Mouse (Mus musculus) urinary bladder, postnatal 36 days (tissue): ENCODE results near the gene Coro1a.
A peak's percentile ranks its signal among the peaks of the same experiment; 100 is the strongest.
"Not testable (repeated sequence)": the region's sequence is repeated elsewhere in the genome, so short reads cannot be mapped to it uniquely, and the experiment has no call there.

Source experiments
- DNase-seq, 2 experiments: peaks; one replicate each; pipeline ENCODE4 v3.0.0; 2022; ENCODE audit warnings: low spot score in 2 of 2, mixed read lengths in 1 of 2

Gene Coro1a

DNA sequence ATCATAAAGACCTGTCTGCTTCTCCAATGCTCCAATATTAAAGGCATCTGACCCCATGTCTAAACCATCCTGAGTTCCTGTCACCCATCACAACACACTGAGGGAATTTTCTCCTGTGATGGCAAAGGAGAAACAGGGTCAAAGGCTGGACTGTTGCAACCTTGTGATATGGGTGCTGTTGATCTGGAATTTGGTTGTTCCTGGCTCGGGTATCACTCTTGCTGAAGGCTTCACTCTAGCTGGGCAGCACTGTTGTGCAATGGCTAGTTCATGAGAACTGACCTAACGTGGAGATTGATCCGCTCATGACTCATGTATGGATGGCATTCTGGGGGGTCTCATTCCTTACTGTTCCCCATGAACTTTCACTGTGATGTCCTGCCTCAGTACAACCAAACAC is 18.6 kb downstream of the Coro1a start:
- DNase-seq = no peak

DNA sequence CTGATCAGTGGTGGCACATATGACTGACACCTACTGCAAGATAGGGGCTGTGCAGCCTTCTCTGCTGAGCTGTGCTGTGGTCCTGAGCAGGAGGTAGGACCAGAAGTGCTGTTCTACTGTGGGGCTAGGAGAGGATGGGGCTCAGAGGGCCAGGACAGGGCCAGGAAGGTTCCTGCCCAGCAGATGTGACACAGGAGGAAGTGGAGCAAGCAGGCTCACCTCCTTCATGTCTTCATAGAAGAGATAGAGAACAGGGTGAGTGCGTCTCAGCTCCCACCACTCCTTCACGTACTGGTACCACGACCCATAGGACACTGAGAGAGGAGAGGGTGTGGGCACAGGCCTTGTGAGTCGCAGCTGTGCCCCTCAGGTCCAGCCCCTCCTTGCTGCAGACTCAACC is 19.4 kb downstream of the Coro1a start:
- not testable (repeated sequence) for DNase-seq

DNA sequence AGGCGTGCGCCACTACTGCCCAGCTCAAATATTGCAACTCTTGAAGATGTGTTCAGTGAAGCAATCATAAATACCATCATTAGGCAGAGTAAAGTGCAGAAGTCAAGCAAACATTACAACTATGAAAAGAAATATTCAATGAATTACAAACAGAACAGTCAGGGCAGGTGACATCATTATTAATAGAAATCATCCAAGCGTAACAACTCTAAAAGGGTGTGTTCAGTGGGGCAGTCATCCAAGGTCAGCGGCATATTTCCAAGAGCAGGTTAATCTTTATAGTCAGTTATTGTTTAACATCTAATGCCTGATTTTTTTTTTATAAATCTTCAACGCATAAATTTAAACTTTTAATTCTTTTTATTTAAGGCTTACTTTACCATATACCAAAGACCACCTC is 26.4 kb downstream of the Coro1a start:
- no peak for DNase-seq

DNA sequence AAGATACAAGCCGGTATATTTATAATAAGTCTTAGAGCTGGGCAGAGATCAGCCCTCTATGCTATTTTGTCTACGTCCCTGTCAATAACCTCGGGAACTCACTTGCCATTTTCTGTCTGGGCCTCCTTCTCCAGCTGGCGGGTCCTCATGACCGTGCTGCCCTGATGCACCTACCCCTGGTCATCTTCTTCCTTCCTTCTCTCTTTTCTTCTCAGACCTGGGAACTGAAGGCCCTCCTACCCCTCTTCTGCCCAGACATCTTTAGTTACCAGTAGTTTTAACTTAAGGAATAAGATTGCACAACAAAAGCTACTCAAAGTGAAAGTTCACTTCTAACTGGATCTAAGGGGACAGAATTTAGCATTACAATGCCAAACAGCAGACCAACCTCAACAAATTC is 27.9 kb downstream of the Coro1a start:
- no peak for DNase-seq

DNA sequence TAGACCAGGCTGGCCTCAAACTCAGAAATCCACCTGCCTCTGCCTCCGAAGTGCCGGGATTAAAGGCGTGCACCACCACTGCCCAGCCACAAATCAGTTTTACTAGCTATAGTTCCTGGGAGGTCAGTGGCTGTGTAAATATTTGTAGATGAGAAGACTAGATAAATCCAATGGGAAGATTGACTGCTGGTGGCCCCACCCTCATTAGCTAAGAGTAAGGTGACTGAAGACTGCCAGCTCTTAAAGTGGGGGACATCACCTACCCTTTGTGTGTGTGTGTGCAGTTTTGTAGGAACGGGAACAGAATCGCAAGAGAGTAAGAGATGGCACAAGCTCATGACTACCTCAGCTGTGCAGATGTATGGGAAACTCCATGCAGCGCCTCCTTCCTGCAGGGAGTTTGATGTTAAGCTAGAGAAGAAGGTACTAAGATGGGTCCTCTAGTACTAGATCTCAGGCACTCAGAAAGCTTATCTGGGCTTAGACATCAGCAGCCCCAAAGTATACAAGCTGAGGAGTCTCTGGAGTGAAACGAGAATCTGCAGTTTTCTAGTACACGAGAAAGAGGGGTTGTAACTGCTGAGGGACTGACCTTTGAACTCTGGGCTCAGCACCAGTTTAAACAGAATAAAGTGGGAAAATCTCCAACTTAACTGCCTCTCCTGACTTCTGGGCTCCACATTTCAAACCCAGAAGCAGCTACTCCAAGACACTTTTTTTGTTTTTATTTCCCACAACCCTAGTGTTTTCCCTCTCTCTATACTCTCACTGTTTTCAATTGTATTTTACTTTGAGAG is 28.8 kb downstream of the Coro1a start:
- no peak for DNase-seq

DNA sequence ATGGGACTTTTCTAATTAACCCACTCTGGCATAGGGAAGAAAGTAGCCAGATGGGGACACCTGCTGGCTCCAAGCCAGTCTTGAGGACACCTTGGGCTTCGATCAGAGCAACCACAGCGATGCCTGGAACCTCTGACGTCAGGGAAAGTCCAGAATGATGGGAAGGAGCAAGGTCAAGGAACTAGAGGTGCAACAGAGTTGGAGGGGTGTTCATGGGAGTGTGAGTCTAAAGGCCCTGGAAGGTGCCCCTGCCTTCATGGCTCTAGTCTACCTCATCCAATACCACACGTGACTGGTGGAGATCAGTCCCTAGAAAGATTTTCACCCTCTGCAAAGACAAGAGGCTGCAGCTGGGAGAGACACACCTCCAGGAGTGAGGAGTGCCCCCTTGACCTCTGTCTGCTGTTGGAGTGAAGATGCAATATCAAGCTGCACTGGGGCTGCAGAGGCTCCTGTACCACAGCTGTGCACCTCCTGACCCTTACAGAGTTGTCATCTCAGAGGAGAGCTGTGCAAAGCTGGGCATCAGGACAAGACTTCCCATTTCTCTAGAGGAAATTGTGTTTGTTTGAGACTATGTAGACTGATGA is 30.9 kb downstream of the Coro1a start:
- no peak for DNase-seq

DNA sequence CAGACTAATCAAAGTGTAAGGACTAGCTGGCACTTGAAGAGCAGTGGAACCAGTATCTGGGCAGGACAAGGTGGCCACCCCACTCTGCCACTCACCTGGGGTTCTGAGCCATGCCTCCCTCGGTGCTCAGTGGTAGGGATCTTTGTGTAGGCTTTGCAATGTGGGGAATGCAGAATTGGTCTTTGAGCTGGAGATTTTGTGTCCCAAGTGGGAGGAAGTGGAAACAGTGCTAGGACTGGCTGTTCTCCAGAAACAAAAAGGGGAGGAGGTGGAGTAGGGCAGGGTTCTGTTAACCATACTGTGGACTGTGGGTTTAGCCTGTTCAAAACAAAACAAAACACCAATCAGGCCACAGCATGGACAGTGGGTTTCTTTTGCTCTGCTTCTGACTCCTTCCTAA is 31.4 kb downstream of the Coro1a start, which contains the start of gene Sult1a1:
Gene Sult1a1, minus strand, starts transcription at position 226 of the 400 bp plus-strand sequence.
- peak; percentile 32 to 69 for DNase-seq

DNA sequence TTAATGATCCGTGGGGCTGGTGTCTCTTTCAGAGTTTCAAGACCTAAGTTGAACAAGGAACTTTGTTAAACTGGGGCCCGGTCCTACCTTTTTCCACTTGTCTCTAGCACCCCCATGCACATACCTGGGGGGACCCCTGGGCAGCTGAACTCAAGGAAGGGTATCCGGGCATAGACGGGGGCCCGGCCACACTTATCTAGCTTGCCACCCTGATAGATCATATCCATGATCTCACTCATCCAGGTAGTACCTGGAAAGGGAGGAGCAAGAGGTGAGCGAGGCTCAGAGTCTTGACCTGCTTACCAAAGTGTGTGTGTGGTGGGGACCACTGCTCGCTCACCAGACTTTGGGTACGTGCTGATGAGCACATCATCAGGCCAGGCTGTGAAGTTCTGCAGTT is 32.5 kb downstream of the Coro1a start:
- no peak for DNase-seq

DNA sequence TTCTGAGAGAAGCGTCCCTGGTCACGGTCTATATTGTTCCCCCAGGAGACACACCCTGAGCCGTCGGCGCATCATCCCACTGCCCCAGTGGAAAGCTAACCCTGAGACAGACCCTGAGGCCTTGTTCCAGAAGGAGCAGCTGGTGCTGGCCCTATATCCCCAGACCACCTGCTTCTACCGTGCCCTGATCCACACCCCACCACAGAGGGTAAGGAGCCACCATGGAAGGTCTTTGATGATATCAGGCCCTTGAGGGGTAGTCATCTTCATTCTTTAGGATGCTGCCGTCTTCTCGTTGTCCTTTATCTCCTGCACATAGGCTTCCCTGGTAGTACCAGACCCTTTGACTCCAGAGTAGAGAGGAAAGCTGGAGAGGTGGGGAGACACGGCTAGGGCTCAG is 35.5 kb downstream of the Coro1a start:
- DNase-seq = no peak

DNA sequence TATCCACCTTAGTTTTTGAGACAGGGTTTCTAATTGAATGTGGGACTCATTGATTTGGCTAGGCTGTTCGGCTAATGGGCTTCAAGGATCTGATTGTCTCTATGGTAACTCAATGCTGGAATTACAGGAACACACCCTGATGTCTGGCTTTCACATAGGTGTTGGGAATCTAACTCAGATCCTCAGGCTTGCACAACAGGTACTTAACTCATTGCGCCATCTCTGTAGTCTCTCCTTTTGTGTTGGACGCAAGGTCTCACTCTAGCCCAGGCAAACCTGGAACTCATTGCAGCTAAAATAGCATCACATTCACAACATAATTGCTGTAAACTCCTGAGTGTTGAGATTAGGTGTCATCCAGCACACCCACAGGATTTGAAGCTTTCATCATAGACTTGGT is 37.4 kb downstream of the Coro1a start:
- no peak for DNase-seq

DNA sequence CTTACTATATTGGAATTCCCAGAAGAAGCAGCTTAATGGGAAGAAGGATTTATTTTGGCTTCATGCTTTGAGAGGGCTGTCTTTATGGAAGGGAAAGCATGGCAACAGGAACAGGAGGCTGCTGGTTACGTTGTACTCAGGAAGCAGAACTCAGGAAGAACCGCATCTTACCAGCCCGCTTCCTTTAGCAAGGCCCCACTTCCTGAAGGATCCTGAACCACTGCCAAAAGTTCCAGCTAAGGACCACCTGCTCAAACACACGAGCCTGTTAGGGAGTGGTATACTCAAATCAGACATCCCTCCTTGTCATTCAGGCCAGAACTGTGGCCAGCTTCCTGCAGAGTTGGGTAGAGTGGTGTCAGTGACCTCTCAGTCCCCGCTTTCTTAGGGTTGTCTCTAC is 39.1 kb downstream of the Coro1a start:
- DNase-seq = no peak

DNA sequence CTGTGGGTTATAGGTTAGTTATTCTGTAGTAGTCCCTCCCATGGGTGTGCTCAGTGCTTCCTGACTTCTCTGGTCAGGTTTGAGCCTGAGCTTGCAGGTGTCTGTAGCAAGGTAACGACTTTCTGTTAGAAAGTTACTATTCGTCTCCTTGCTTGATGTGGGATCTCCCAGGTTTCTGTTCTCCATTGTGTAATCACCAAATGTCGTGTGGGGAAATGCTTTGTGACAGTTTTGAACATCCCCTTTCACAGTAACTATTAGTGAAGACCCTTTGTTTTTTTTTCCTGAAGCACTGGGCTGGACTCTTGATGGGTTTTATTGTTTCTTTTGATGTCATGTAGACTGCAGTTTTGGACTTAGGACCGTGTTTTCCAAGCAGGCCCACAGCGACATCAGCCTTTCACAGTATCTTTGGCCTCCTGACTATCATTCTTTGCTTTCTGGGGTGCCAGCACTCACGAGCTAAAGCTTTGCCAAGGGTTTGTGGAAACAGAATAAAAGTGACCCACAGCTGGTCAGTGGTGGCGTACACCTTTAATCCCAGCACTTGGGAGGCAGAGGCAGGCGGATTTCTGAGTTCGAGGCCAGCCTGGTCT is 40.0 kb downstream of the Coro1a start:
- no peak for DNase-seq

DNA sequence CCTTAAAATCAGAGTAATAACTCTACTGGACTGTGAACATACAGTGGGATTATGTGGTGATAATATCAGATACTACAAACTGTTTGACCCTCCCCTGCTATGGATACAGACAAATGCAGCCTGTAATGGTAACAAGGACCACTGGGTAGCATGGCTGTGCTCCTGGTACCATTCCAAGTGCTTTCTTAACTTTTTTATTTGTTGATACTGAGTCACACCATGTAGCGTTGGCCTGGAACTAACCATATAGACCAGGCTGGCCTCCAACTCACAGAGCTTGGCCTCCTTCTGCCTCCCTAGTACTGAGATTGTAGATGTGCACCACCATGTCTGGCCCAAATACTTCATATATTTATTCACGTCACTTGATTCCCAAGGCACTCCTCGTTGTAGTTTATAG is 42.3 kb downstream of the Coro1a start:
- peak; percentile 25 to 30 for DNase-seq

DNA sequence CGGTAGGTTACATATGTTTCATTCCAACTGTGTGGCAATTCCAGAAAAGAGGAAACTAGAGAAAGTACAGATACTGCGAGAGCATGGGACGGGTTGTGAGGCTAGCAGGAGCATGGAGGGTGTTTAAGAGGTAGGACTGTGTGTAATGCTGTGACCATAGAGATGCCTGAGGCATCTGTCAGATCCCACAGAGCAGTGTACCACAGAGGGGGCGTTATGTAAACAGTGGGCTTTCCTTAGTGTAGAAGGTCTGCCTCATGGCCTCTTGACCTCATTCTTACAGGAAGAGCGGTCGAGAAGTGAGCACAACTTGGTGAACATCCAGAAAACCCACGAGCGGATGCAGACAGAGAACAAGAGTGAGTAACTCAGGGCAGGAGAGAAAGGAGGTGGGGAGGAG is 43.9 kb downstream of the Coro1a start:
- no peak for DNase-seq

DNA sequence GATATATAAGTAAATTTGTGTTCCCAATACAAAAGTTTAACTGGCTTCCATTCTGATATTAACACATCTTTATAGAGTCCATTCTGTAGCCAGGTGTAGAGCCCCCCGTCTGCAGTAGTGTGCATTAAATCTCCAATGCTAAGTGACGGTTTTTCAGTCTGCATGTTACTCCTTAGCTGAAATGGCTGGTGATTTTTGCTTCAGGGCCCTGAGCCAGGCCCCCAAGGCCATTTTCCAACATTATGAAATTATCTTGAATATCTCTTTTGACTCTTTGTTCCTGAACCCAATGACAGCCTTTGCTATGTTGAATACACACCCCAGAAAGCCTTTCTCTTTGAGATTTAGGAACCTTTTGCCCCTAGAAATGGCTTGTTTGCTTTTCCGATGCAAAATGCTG is 47.8 kb downstream of the Coro1a start:
- DNase-seq = no peak

DNA sequence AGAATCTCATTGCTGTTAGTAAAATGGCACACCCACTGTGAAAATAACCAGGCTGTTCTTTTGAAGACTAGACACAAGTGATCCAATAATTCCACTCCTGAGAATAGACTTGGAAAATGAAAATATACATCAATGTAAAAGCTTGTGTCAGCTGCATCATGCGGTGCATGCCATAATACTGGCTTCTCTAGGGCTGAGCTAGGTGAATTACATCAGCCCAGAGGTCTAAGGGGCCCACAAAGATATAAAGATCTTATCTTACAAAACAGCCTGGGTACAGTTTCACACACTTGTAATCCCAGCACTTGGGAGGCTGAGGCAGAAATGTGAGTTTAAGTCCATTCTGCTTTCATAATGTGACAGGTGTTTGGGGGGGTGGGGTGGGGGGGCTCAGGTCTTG is 50.1 kb downstream of the Coro1a start:
- DNase-seq = no peak

DNA sequence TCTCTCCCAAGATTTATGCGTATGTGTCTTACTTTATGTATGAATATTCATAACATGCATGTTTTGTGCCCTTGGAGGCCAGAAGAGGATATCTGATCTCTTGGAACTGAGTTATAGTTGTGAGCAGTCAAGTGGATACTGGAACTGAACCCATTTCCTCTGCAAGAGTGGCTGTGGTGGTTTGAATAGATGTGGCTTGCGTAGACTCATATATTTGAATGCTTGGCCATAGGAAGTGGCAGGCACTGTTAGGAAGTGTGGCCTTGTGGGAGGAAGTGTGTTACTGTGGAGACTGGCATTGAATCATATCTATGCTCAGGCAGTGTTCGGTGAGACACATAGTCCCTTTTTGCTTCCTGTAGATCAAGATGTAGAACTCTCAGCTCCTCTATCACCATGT is 51.9 kb downstream of the Coro1a start:
- DNase-seq = no peak

DNA sequence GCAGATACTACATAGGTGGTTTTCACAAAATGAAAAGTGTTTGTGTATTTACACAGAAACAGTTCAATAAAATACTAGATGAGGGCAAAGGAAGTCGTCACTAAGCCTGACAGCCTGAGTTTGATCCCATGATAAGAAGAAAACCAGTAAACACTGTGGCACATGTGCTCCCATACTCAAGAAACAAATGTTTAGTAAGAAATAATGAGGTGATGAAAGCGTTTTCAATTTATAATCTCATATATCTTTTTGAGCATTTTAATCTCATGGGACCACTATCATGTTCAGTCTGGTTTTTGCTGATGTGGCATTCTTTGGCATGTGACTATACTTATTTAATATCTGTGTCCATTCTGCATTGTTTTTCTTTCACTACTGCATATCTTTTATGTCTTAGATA is 53.6 kb downstream of the Coro1a start:
- no peak for DNase-seq

DNA sequence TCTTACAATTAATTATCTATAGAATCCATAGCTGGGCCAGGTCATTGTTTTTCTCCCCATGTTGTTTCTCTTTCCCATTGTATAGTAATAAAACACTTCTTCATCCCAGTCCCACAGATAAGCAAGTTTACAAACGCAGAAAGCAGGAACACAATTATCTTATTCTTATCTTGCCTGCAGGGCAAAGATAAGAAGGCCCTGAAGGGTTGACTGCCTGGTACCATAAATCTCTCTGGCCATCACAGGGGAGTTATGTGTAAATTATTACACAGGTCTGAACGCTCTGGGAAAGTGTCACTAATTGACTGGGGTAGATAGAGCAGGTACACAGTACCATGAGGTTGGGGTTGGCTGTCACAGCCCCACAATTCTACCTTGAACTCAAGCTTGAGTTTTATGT is 56.7 kb downstream of the Coro1a start:
- DNase-seq = no peak
